Mouse (Mus musculus): Measurements from ENCODE around the gene Pgap2. TPM values are rescaled to one million over a fixed set of nuclear protein-coding genes. Genes with fewer than 3 reads are reported as not detected.

Pgap2 gene
- polyA plus RNA-seq, 1 experiment from 2014 or later = 22.2 TPM

- Histone ChIP-seq H3K4me1 (replicated peaks) (peaks cover 57% of the 10 kb centered on the region), H3K4me3 (replicated peaks) (no peak overlapping the region), H3K4me2 (no peak overlapping the region), H3K27me3 (no peaks in the 10 kb centered on the region), H3K9me3 (replicated peaks) (no peaks in the 10 kb centered on the region), H3K36me3 (replicated peaks) (peaks cover 64% of the 10 kb centered on the region), H3K27ac (replicated peaks) (peak overlapping the region; percentile 49), H3K9ac (no peak overlapping the region)
- 42% methylated on average over 5 of the region's 5 CpGs for WGBS (ENCODE audit: insufficient replicate concordance)
- ATAC-seq (ENCODE audit: insufficient read depth) = no peak
Observed at GRCm38 (mm10) chr7:102242371-102242770, 32.4 kb downstream of the Pgap2 start.

- 35% methylated on average over 3 of the region's 3 CpGs for WGBS (ENCODE audit: insufficient replicate concordance)
- no peak overlapping the region for H3K4me3 ChIP-seq (replicated peaks)
- H3K9ac ChIP-seq = no peak overlapping the region
- H3K4me1 ChIP-seq (replicated peaks) = peaks cover 62% of the 10 kb centered on the region
- H3K9me3 ChIP-seq (replicated peaks) = no peaks in the 10 kb centered on the region
- ATAC-seq (ENCODE audit: insufficient read depth) = no peak
- peaks cover 59% of the 10 kb centered on the region for H3K36me3 ChIP-seq (replicated peaks)
- peak overlapping the region; percentile 49 for H3K27ac ChIP-seq (replicated peaks)
- H3K4me2 ChIP-seq = peak overlapping the region; percentile 98; the same call in 1 of the 2 replicates
- no peaks in the 10 kb centered on the region for H3K27me3 ChIP-seq
Observed at GRCm38 (mm10) chr7:102242917-102243316, 32.9 kb downstream of the Pgap2 start.

- no peak overlapping the region for H3K9ac ChIP-seq
- no peak for ATAC-seq (ENCODE audit: insufficient read depth)
- peak overlapping the region; percentile 98 for H3K27ac ChIP-seq (replicated peaks)
- WGBS (ENCODE audit: insufficient replicate concordance) = 24% methylated on average over 2 of the region's 2 CpGs
- peaks cover 72% of the 10 kb centered on the region for H3K4me1 ChIP-seq (replicated peaks)
- H3K4me3 ChIP-seq (replicated peaks) = no peak overlapping the region
- H3K4me2 ChIP-seq = peak overlapping the region; percentile 98
- H3K9me3 ChIP-seq (replicated peaks) = no peaks in the 10 kb centered on the region
- H3K27me3 ChIP-seq = no peaks in the 10 kb centered on the region
- peaks cover 50% of the 10 kb centered on the region for H3K36me3 ChIP-seq (replicated peaks)
Observed at GRCm38 (mm10) chr7:102243870-102244269, 33.9 kb downstream of the Pgap2 start.

- Histone ChIP-seq H3K9me3 (replicated peaks) (no peaks in the 10 kb centered on the region), H3K4me3 (replicated peaks) (0 out of 2 replicates have a peak overlapping the region, but pooled peaks have one; percentile 11), H3K4me1 (replicated peaks) (peaks cover 74% of the 10 kb centered on the region), H3K27ac (replicated peaks) (peak overlapping the region; percentile 98), H3K27me3 (no peaks in the 10 kb centered on the region), H3K9ac (0 out of 2 replicates have a peak overlapping the region, but pooled peaks have one; percentile 2), H3K4me2 (peak overlapping the region; percentile 98), H3K36me3 (replicated peaks) (peaks cover 39% of the 10 kb centered on the region)
- no peak for ATAC-seq (ENCODE audit: insufficient read depth)
- WGBS (ENCODE audit: insufficient replicate concordance) = 58% methylated on average over 3 of the region's 3 CpGs
Observed at GRCm38 (mm10) chr7:102244782-102245535, 35.0 kb downstream of the Pgap2 start.

- Histone ChIP-seq H3K36me3 (replicated peaks) (peaks cover 31% of the 10 kb centered on the region), H3K4me2 (peak overlapping the region; percentile 98), H3K9me3 (replicated peaks) (no peaks in the 10 kb centered on the region), H3K27me3 (no peaks in the 10 kb centered on the region), H3K4me3 (replicated peaks) (peak overlapping the region; percentile 95), H3K9ac (no peak overlapping the region; the same call in 1 of the 2 replicates), H3K4me1 (replicated peaks) (peaks cover 78% of the 10 kb centered on the region), H3K27ac (replicated peaks) (peak overlapping the region; percentile 98)
- ATAC-seq (ENCODE audit: insufficient read depth) = no peak
- WGBS (ENCODE audit: insufficient replicate concordance) = 5% methylated on average over 1 of the region's 1 CpGs
Observed at GRCm38 (mm10) chr7:102245775-102246174, 35.8 kb downstream of the Pgap2 start.

- Histone ChIP-seq H3K36me3 (replicated peaks) (peaks cover 26% of the 10 kb centered on the region), H3K27ac (replicated peaks) (peak overlapping the region; percentile 98), H3K4me2 (peak overlapping the region; percentile 98), H3K9ac (peak overlapping the region; percentile 91), H3K27me3 (no peaks in the 10 kb centered on the region), H3K4me3 (replicated peaks) (peak overlapping the region; percentile 95), H3K9me3 (replicated peaks) (no peaks in the 10 kb centered on the region), H3K4me1 (replicated peaks) (peaks cover 83% of the 10 kb centered on the region)
- 39% methylated on average over 6 of the region's 6 CpGs for WGBS (ENCODE audit: insufficient replicate concordance)
- no peak for ATAC-seq (ENCODE audit: insufficient read depth)
Observed at GRCm38 (mm10) chr7:102246265-102246664, 36.3 kb downstream of the Pgap2 start.

GRCm38 (mm10) chr7:102246956-102247797 is 37.2 kb downstream of the Pgap2 start:
- Histone ChIP-seq H3K4me3 (replicated peaks) (peak overlapping the region; percentile 95), H3K27me3 (no peaks in the 10 kb centered on the region), H3K27ac (replicated peaks) (peak overlapping the region; percentile 98), H3K36me3 (replicated peaks) (peaks cover 17% of the 10 kb centered on the region; the same call in 1 of the 2 replicates), H3K9ac (peak overlapping the region; percentile 91), H3K9me3 (replicated peaks) (no peaks in the 10 kb centered on the region), H3K4me2 (peak overlapping the region; percentile 98), H3K4me1 (replicated peaks) (peaks cover 85% of the 10 kb centered on the region)
- 16% methylated on average over 12 of the region's 12 CpGs for WGBS (ENCODE audit: insufficient replicate concordance)
- ATAC-seq (ENCODE audit: insufficient read depth) = no peak

- Histone ChIP-seq H3K27me3 (no peaks in the 10 kb centered on the region), H3K36me3 (replicated peaks) (peaks cover 6% of the 10 kb centered on the region; the same call in 1 of the 2 replicates), H3K9ac (peak overlapping the region; percentile 91), H3K4me2 (peak overlapping the region; percentile 98), H3K9me3 (replicated peaks) (no peaks in the 10 kb centered on the region), H3K4me1 (replicated peaks) (peaks cover 78% of the 10 kb centered on the region), H3K27ac (replicated peaks) (peak overlapping the region; percentile 98), H3K4me3 (replicated peaks) (peak overlapping the region; percentile 95)
- ATAC-seq (ENCODE audit: insufficient read depth) = 0 out of 2 replicates have a peak, but pooled peaks have one; percentile 6
- 2% methylated on average over 16 of the region's 16 CpGs for WGBS (ENCODE audit: insufficient replicate concordance)
Observed at GRCm38 (mm10) chr7:102248691-102249404, 38.8 kb downstream of the Pgap2 start.

- Histone ChIP-seq H3K4me2 (peak overlapping the region; percentile 98), H3K36me3 (replicated peaks) (peaks cover 1% of the 10 kb centered on the region; the same call in 1 of the 2 replicates), H3K4me3 (replicated peaks) (peak overlapping the region; percentile 95), H3K27ac (replicated peaks) (peak overlapping the region; percentile 98), H3K9me3 (replicated peaks) (no peaks in the 10 kb centered on the region), H3K4me1 (replicated peaks) (peaks cover 78% of the 10 kb centered on the region), H3K27me3 (no peaks in the 10 kb centered on the region), H3K9ac (peak overlapping the region; percentile 91)
- WGBS (ENCODE audit: insufficient replicate concordance) = under 1% methylated on average over 23 of the region's 23 CpGs
- ATAC-seq (ENCODE audit: insufficient read depth) = peak; percentile 41
Observed at GRCm38 (mm10) chr7:102249531-102249895, 39.5 kb downstream of the Pgap2 start.

GRCm38 (mm10) chr7:102249896-102250630 is 40.1 kb downstream of the Pgap2 start:
- Histone ChIP-seq H3K27ac (replicated peaks) (peak overlapping the region; percentile 98), H3K9me3 (replicated peaks) (no peaks in the 10 kb centered on the region), H3K36me3 (replicated peaks) (no peaks in the 10 kb centered on the region; the same call in 1 of the 2 replicates), H3K4me2 (peak overlapping the region; percentile 98), H3K4me3 (replicated peaks) (peak overlapping the region; percentile 95), H3K4me1 (replicated peaks) (peaks cover 73% of the 10 kb centered on the region), H3K9ac (peak overlapping the region; percentile 91), H3K27me3 (no peaks in the 10 kb centered on the region)
- ATAC-seq (ENCODE audit: insufficient read depth) = peak; percentile 80
- WGBS (ENCODE audit: insufficient replicate concordance) = under 1% methylated on average over 45 of the region's 49 CpGs

Data from liver, embryonic 15.5 days (tissue).